ENCODE assay signal across 8 mouse cellular contexts in the genomic region with DNA sequence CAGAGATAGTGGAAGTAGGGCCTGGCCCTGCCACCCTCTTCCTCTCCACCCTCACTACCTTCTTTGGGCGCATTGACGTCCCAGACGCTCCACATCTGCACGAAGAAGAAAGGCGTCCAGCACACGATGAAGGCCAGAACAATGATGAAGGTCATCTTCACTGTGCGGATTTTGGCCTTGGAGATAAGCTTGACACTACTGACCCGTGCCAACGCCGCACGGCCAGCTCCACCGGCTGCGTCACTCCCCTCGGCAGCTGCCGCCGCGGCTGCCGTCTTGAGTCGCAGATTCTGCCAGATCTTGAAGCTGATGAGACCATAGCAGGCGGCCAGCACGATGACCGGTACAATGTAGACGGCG. TPM values are rescaled to one million over a fixed set of nuclear protein-coding genes. Genes with fewer than 3 reads are reported as not detected.
DNase-seq lines count a peak whose midpoint lies in the region; ATAC-seq and TF ChIP-seq lines count a peak whose summit lies in the region.

No protein-coding gene starts in this region.

- H3K36me3 ChIP-seq in kidney, embryonic 14.5 days (ENCODE audit: control insufficient read depth, insufficient read depth, low read length), result no peaks in the 10 kb centered on the region
- no peaks in the 10 kb centered on the region for H3K36me3 ChIP-seq in hindbrain, embryonic 14.5 days (replicated peaks; ENCODE audit: control insufficient read depth, insufficient read depth)
- no peaks in the 10 kb centered on the region for H3K36me3 ChIP-seq in midbrain, postnatal 0 days (ENCODE audit: insufficient read depth, low read length)

- H3K27me3 ChIP-seq in kidney, embryonic 14.5 days (ENCODE audit: control insufficient read depth, insufficient read depth, low read length), result peaks cover 34% of the 10 kb centered on the region
- peaks cover 51% of the 10 kb centered on the region for H3K27me3 ChIP-seq in hindbrain, embryonic 14.5 days (ENCODE audit: control insufficient read depth, insufficient read depth, low read length)
- H3K27me3 ChIP-seq in midbrain, postnatal 0 days (ENCODE audit: insufficient read depth, low read length), result peaks cover 38% of the 10 kb centered on the region
- no peaks in the 10 kb centered on the region; the same call in 1 of the 2 replicates for H3K27me3 ChIP-seq in cerebellum, adult 2 months (ENCODE audit: control insufficient read depth, insufficient read depth, low read length)

- no peak for TF ChIP-seq CTCF in midbrain, postnatal 0 days (IDR thresholded peaks at IDR 0.05)
- TF ChIP-seq CTCF in cerebellum, adult 2 months (IDR thresholded peaks at IDR 0.05; ENCODE audit: borderline replicate concordance, insufficient read depth, low read depth, low read length), result no peak

- peaks cover 20% of the 10 kb centered on the region for H3K4me1 ChIP-seq in kidney, embryonic 14.5 days (ENCODE audit: control insufficient read depth, insufficient read depth, low read length)
- H3K4me1 ChIP-seq in hindbrain, embryonic 14.5 days (replicated peaks; ENCODE audit: control insufficient read depth, insufficient read depth, low read length), result peaks cover 19% of the 10 kb centered on the region; the same call in 1 of the 2 replicates
- H3K4me1 ChIP-seq in midbrain, postnatal 0 days (ENCODE audit: insufficient read depth, low read length), result peaks cover 5% of the 10 kb centered on the region
- 0 out of 2 replicates have a peak, but pooled peaks cover 3% of the 10 kb centered on the region for H3K4me1 ChIP-seq in cerebellum, adult 2 months (ENCODE audit: control insufficient read depth, insufficient read depth, low read length)

- no peak for ATAC-seq in kidney, embryonic 14.5 days (ENCODE audit: low FRiP score, low TSS enrichment)
- no peak for ATAC-seq in hindbrain, embryonic 14.5 days (ENCODE audit: low FRiP score)
- no peak for ATAC-seq in midbrain, postnatal 0 days (ENCODE audit: low FRiP score)

- 37% methylated on average over 24 of the region's 24 CpGs for WGBS in kidney, embryonic 14.5 days
- WGBS in hindbrain, embryonic 14.5 days, result 40% methylated on average over 24 of the region's 24 CpGs
- WGBS in midbrain, postnatal 0 days, result 34% methylated on average over 24 of the region's 24 CpGs
- 17% methylated on average over 24 of the region's 24 CpGs for WGBS in cerebellum, adult 2 months

- H3K9ac ChIP-seq in kidney, embryonic 14.5 days (ENCODE audit: low read depth, low read length), result peak overlapping the region; percentile 50; the same call in 1 of the 2 replicates
- H3K9ac ChIP-seq in hindbrain, embryonic 14.5 days, result peak overlapping the region; percentile 47; the same call in 1 of the 2 replicates
- H3K9ac ChIP-seq in midbrain, postnatal 0 days (replicated peaks; ENCODE audit: low read length, poor library complexity, severe bottlenecking), result peak overlapping the region; percentile 33; the same call in 1 of the 2 replicates

- H3K27ac ChIP-seq in kidney, embryonic 14.5 days (ENCODE audit: low read depth, low read length), result no peak overlapping the region
- H3K27ac ChIP-seq in hindbrain, embryonic 14.5 days, result no peak overlapping the region
- no peak overlapping the region for H3K27ac ChIP-seq in midbrain, postnatal 0 days (ENCODE audit: low read depth, low read length)
- H3K27ac ChIP-seq in cerebellum, adult 2 months (ENCODE audit: insufficient read depth, low read length), result no peak overlapping the region

- H3K9me3 ChIP-seq in kidney, embryonic 14.5 days (ENCODE audit: control insufficient read depth, low read length), result no peaks in the 10 kb centered on the region
- H3K9me3 ChIP-seq in hindbrain, embryonic 14.5 days (ENCODE audit: control insufficient read depth, low read length), result no peaks in the 10 kb centered on the region
- H3K9me3 ChIP-seq in midbrain, postnatal 0 days (ENCODE audit: low read length), result no peaks in the 10 kb centered on the region

- DNase-seq in kidney, postnatal 36 days, result no peak
- peak; percentile 48 for DNase-seq in adrenal gland, postnatal 25 days
- DNase-seq in hindbrain, embryonic 14.5 days (ENCODE audit: low spot score), result no peak
- peak; percentile 46 for DNase-seq in midbrain, postnatal 0 days (ENCODE audit: low spot score)
- DNase-seq in cerebellum, adult 2 months, result no peak
- no peak for DNase-seq in layer of hippocampus, adult 9-10 months (ENCODE audit: low spot score)
- no peak for DNase-seq in cerebellum, adult 9-10 months

- no peak for TF ChIP-seq POLR2A in cerebellum, adult 2 months (IDR thresholded peaks at IDR 0.05; ENCODE audit: borderline replicate concordance, insufficient read depth, low read length)

- H3K4me3 ChIP-seq in kidney, embryonic 14.5 days (ENCODE audit: low read length), result peak overlapping the region; percentile 43
- peak overlapping the region; percentile 34 for H3K4me3 ChIP-seq in hindbrain, embryonic 14.5 days (replicated peaks; ENCODE audit: low read length)
- H3K4me3 ChIP-seq in midbrain, postnatal 0 days (ENCODE audit: low read depth, low read length), result peak overlapping the region; percentile 38
- no peak overlapping the region for H3K4me3 ChIP-seq in cerebellum, adult 2 months (replicated peaks; ENCODE audit: insufficient read depth, low read depth, low read length)

- H3K4me2 ChIP-seq in kidney, embryonic 14.5 days (replicated peaks; ENCODE audit: low read depth, low read length), result peak overlapping the region; percentile 78
- H3K4me2 ChIP-seq in hindbrain, embryonic 14.5 days (replicated peaks), result peak overlapping the region; percentile 76
- H3K4me2 ChIP-seq in midbrain, postnatal 0 days (ENCODE audit: low read depth, low read length, poor library complexity, severe bottlenecking), result peak overlapping the region; percentile 69

RNA-seq across cellular contexts. Expression of gene Oxtr, which starts 0.9 kb away (rescaled TPM):
- polyA plus RNA-seq in kidney, embryonic 14.5 days (2014; fragmentation: Nextera tagmentation; extraction: Ambion mirVana), result 4.0 and 8.2 TPM in 2 replicates
- total RNA-seq in adrenal gland, postnatal 25 days (2021), result 292 and 436 TPM in 2 replicates
- polyA plus RNA-seq in hindbrain, embryonic 14.5 days (2014; fragmentation: Nextera tagmentation; extraction: Ambion mirVana), result 1.6 and 1.9 TPM in 2 replicates
- 4.9 and 5.9 TPM in 2 replicates for total RNA-seq in midbrain, postnatal 0 days (2014; rRNA removed)
- 2.9 and 3.2 TPM in 2 replicates for polyA plus RNA-seq in midbrain, postnatal 0 days (2015; fragmentation: Nextera tagmentation; extraction: Ambion mirVana)
- polyA plus RNA-seq in cerebellum, adult 2 months (2012; rRNA removed), result 0.81 and 0.88 TPM in 2 replicates

RNA-seq across cellular contexts. Expression of gene Cav3, which starts 29.5 kb away (rescaled TPM):
- 0.31 and 0.56 TPM in 2 replicates for polyA plus RNA-seq in kidney, embryonic 14.5 days (2014; fragmentation: Nextera tagmentation; extraction: Ambion mirVana)
- total RNA-seq in adrenal gland, postnatal 25 days (2021), result not detected in 2 replicates
- 0.17 and 0.18 TPM in 2 replicates for polyA plus RNA-seq in hindbrain, embryonic 14.5 days (2014; fragmentation: Nextera tagmentation; extraction: Ambion mirVana)
- not detected in 2 replicates for total RNA-seq in midbrain, postnatal 0 days (2014; rRNA removed)
- not detected in 2 replicates for polyA plus RNA-seq in midbrain, postnatal 0 days (2015; fragmentation: Nextera tagmentation; extraction: Ambion mirVana)
- polyA plus RNA-seq in cerebellum, adult 2 months (2012; rRNA removed), result 0.33 and 0.51 TPM in 2 replicates

Comparison
In these comparisons a context has a peak if more than half of its experiments do, and no peak if none do; other contexts are left out.
1. DNase-seq: peak in adrenal gland, postnatal 25 days (single experiment) and midbrain, postnatal 0 days (single experiment); none in kidney, postnatal 36 days (0 of 2), hindbrain, embryonic 14.5 days (single experiment), cerebellum, adult 2 months (0 of 2), layer of hippocampus, adult 9-10 months (single experiment) and cerebellum, adult 9-10 months (single experiment).
2. Peak in every context shown above with its lines, with median percentiles within 50 percentile points of each other: H3K4me2 ChIP-seq and H3K9ac ChIP-seq.